Mouse (Mus musculus) MEL (cell line): ENCODE data around the gene Tppp. TPM values are rescaled to one million over a fixed set of nuclear protein-coding genes. Genes with fewer than 3 reads are reported as not detected.

Source experiments
- DNase-seq: peaks from one replicate; pipeline ENCODE4 v3.0.0; 2011; ENCODE audit warnings: low read depth, low spot score
- H3K27ac ChIP-seq: 2 replicates; pipeline ENCODE4 v1.5.1; 2012; ENCODE audit warnings: low read depth, mild to moderate bottlenecking, control low read depth, low read length, moderate library complexity; ENCODE audit not compliant: control insufficient read depth
- H3K27me3 ChIP-seq, 2 experiments: fragments of 150-350 bp in 1 of 2; sonication (generic) in 1 of 2; 2 replicates each; pipeline ENCODE4 v1.6.1; 2012; ENCODE audit warnings: low read length in 2 of 2, mild to moderate bottlenecking in 2 of 2, improper control_type of control experiment in 1 of 2, moderate library complexity in 1 of 2; ENCODE audit not compliant: insufficient read depth in 2 of 2, control insufficient read depth in 1 of 2
- H3K36me3 ChIP-seq, 2 experiments: 2 replicates each; pipeline ENCODE4 v1.6.1; 2012 to 2014; ENCODE audit warnings: low read length in 2 of 2, improper control_type of control experiment in 1 of 2, inconsistent platforms in 1 of 2, mild to moderate bottlenecking in 1 of 2; ENCODE audit not compliant: insufficient read depth in 2 of 2, control insufficient read depth in 1 of 2
- H3K4me1 ChIP-seq, 2 experiments: fragments of 150-350 bp in 1 of 2; sonication (generic) in 1 of 2; 2 replicates each; pipeline ENCODE4 v1.6.1; 2012; ENCODE audit warnings: low read length in 2 of 2, improper control_type of control experiment in 1 of 2, mild to moderate bottlenecking in 1 of 2; ENCODE audit not compliant: insufficient read depth in 2 of 2, control insufficient read depth in 1 of 2
- H3K4me3 ChIP-seq, 2 experiments: fragments of 150-350 bp in 1 of 2; sonication (generic) in 1 of 2; 2 replicates each; pipeline ENCODE4 v1.5.1; 2012; ENCODE audit warnings: low read depth in 2 of 2, low read length in 2 of 2, mild to moderate bottlenecking in 2 of 2, moderate library complexity in 2 of 2, control low read depth in 1 of 2, improper control_type of control experiment in 1 of 2; ENCODE audit not compliant: control insufficient read depth in 1 of 2, insufficient read depth in 1 of 2
- H3K79me2 ChIP-seq: 2 replicates; pipeline ENCODE4 v1.6.1; 2012; ENCODE audit warnings: mild to moderate bottlenecking, low read length, moderate library complexity; ENCODE audit not compliant: control insufficient read depth, poor library complexity, insufficient read depth
- H3K9ac ChIP-seq: 2 replicates; pipeline ENCODE4 v1.6.1; 2012; ENCODE audit warnings: low read depth, mild to moderate bottlenecking, control low read depth, low read length, moderate library complexity; ENCODE audit not compliant: control insufficient read depth, poor library complexity, severe bottlenecking
- H3K9me3 ChIP-seq: fragments of 150-350 bp; sonication (generic); replicated peaks from 2 replicates; pipeline ENCODE4 v1.6.1; 2012; ENCODE audit warnings: mild to moderate bottlenecking, low read length, improper control_type of control experiment, moderate library complexity; ENCODE audit not compliant: insufficient read depth
- BHLHE40 ChIP-seq: IDR thresholded peaks from 2 replicates; pipeline ENCODE4 v1.6.1; 2012; ENCODE audit warnings: low read depth, mild to moderate bottlenecking, inconsistent platforms, low read length, improper control_type of control experiment, borderline replicate concordance
- CHD1 ChIP-seq: IDR thresholded peaks from 2 replicates; pipeline ENCODE4 v1.6.1; 2012; ENCODE audit warnings: low read depth, mild to moderate bottlenecking, inconsistent platforms, low read length, improper control_type of control experiment
- CHD2 ChIP-seq: IDR thresholded peaks from 2 replicates; pipeline ENCODE4 v1.6.1; 2011; ENCODE audit warnings: low read length, improper control_type of control experiment
- CTCF ChIP-seq, 3 experiments: IDR thresholded peaks in 2 of 3; conservative IDR thresholded peaks in 1 of 3; 2 replicates each; pipeline ENCODE4 v1.5.1; 2011 to 2012; ENCODE audit warnings: low read length in 3 of 3, low read depth in 2 of 3, mild to moderate bottlenecking in 2 of 3, improper control_type of control experiment in 1 of 3, inconsistent platforms in 1 of 3, mixed read lengths in 1 of 3, moderate library complexity in 1 of 3; ENCODE audit not compliant: control insufficient read depth in 1 of 3, insufficient read depth in 1 of 3, poor library complexity in 1 of 3, severe bottlenecking in 1 of 3
- E2F4 ChIP-seq: IDR thresholded peaks from 2 replicates; pipeline ENCODE4 v1.6.1; 2011; ENCODE audit warnings: low read depth, low read length, improper control_type of control experiment, borderline replicate concordance
- EP300 ChIP-seq, 2 experiments: IDR thresholded peaks; 2 replicates each; pipeline ENCODE4 v1.6.1; 2011; ENCODE audit warnings: improper control_type of control experiment in 2 of 2, low read length in 2 of 2, low read depth in 1 of 2, mild to moderate bottlenecking in 1 of 2
- ETS1 ChIP-seq: IDR thresholded peaks from 2 replicates; pipeline ENCODE4 v1.6.1; 2012; ENCODE audit warnings: low read depth, mild to moderate bottlenecking, inconsistent platforms, low read length, improper control_type of control experiment, moderate library complexity
- GABPA ChIP-seq: IDR thresholded peaks from 2 replicates; pipeline ENCODE4 v1.6.1; 2012; ENCODE audit warnings: low read depth, mild to moderate bottlenecking, inconsistent platforms, low read length, improper control_type of control experiment, moderate library complexity
- GATA1 ChIP-seq: IDR thresholded peaks from 2 replicates; pipeline ENCODE4 v1.6.1; 2011; ENCODE audit warnings: low read depth, low read length, improper control_type of control experiment
- HCFC1 ChIP-seq: IDR thresholded peaks from 2 replicates; pipeline ENCODE4 v1.6.1; 2012; ENCODE audit warnings: low read depth, mild to moderate bottlenecking, inconsistent platforms, low read length, improper control_type of control experiment, moderate library complexity
- JUND ChIP-seq: IDR thresholded peaks from 2 replicates; pipeline ENCODE4 v1.6.1; 2011; ENCODE audit warnings: low read depth, mild to moderate bottlenecking, improper control_type of control experiment, low read length
- KAT2A ChIP-seq: conservative IDR thresholded peaks from 2 replicates; pipeline ENCODE4 v1.6.1; 2012; ENCODE audit warnings: low read depth, low read length, improper control_type of control experiment, inconsistent platforms
- MAFK ChIP-seq: IDR thresholded peaks from 2 replicates; pipeline ENCODE4 v1.6.1; 2011; ENCODE audit warnings: low read depth, mild to moderate bottlenecking, low read length, improper control_type of control experiment, borderline replicate concordance
- MAX ChIP-seq: IDR thresholded peaks from 2 replicates; pipeline ENCODE4 v1.6.1; 2011; ENCODE audit warnings: low read length, improper control_type of control experiment
- MAZ ChIP-seq: IDR thresholded peaks from 2 replicates; pipeline ENCODE4 v1.6.1; 2012; ENCODE audit warnings: low read depth, mild to moderate bottlenecking, inconsistent platforms, low read length, improper control_type of control experiment
- MEF2A ChIP-seq: IDR thresholded peaks from 2 replicates; pipeline ENCODE4 v1.6.1; 2014; ENCODE audit warnings: low read depth, mild to moderate bottlenecking, inconsistent platforms, low read length, improper control_type of control experiment; ENCODE audit not compliant: poor library complexity, insufficient replicate concordance, severe bottlenecking; ENCODE audit errors: extremely low read depth
- MXI1 ChIP-seq: IDR thresholded peaks from 2 replicates; pipeline ENCODE4 v1.6.1; 2011; ENCODE audit warnings: mild to moderate bottlenecking, low read depth, low read length, improper control_type of control experiment
- MYB ChIP-seq: IDR thresholded peaks from 2 replicates; pipeline ENCODE4 v1.6.1; 2011; ENCODE audit warnings: mild to moderate bottlenecking, low read depth, low read length, improper control_type of control experiment
- MYC ChIP-seq: IDR thresholded peaks from 2 replicates; pipeline ENCODE4 v1.6.1; 2011; ENCODE audit warnings: low read depth, mild to moderate bottlenecking, low read length, improper control_type of control experiment, moderate library complexity
- NELFE ChIP-seq: IDR thresholded peaks from 2 replicates; pipeline ENCODE4 v1.6.1; 2011; ENCODE audit warnings: low read depth, low read length, improper control_type of control experiment
- NRF1 ChIP-seq: IDR thresholded peaks from 2 replicates; pipeline ENCODE4 v1.6.1; 2014; ENCODE audit warnings: low read depth, mild to moderate bottlenecking, inconsistent platforms, low read length, improper control_type of control experiment, moderate library complexity; ENCODE audit not compliant: poor library complexity, insufficient read depth, severe bottlenecking
- POLR2A ChIP-seq, 2 experiments: IDR thresholded peaks; 2 replicates each; pipeline ENCODE4 v1.6.1; 2011 to 2012; ENCODE audit warnings: low read length in 2 of 2, mild to moderate bottlenecking in 2 of 2, control low read depth in 1 of 2, improper control_type of control experiment in 1 of 2, low read depth in 1 of 2, moderate library complexity in 1 of 2; ENCODE audit not compliant: control insufficient read depth in 1 of 2, insufficient read depth in 1 of 2, poor library complexity in 1 of 2
- POLR2AphosphoS2 ChIP-seq: IDR thresholded peaks from 2 replicates; pipeline ENCODE4 v1.6.1; 2011; ENCODE audit warnings: low read length, improper control_type of control experiment
- RCOR1 ChIP-seq: IDR thresholded peaks from 2 replicates; pipeline ENCODE4 v1.6.1; 2012; ENCODE audit warnings: low read depth, mild to moderate bottlenecking, inconsistent platforms, low read length, improper control_type of control experiment
- SIN3A ChIP-seq: IDR thresholded peaks from 2 replicates; pipeline ENCODE4 v1.6.1; 2012; ENCODE audit warnings: low read length, improper control_type of control experiment, inconsistent platforms
- SMC3 ChIP-seq: IDR thresholded peaks from 2 replicates; pipeline ENCODE4 v1.6.1; 2011; ENCODE audit warnings: low read depth, low read length, improper control_type of control experiment
- TAL1 ChIP-seq: IDR thresholded peaks from 2 replicates; pipeline ENCODE4 v1.6.1; 2012; ENCODE audit warnings: mild to moderate bottlenecking, inconsistent platforms, low read length, moderate library complexity, mixed read lengths
- TBP ChIP-seq: IDR thresholded peaks from 2 replicates; pipeline ENCODE4 v1.8.0; 2011; ENCODE audit warnings: low read depth, low read length, improper control_type of control experiment
- TCF12 ChIP-seq: IDR thresholded peaks from 2 replicates; pipeline ENCODE4 v1.6.1; 2014; ENCODE audit warnings: low read depth, mild to moderate bottlenecking, inconsistent platforms, low read length, improper control_type of control experiment, moderate library complexity
- UBTF ChIP-seq: IDR thresholded peaks from 2 replicates; pipeline ENCODE4 v1.6.1; 2012; ENCODE audit warnings: low read depth, mild to moderate bottlenecking, inconsistent platforms, low read length, improper control_type of control experiment, moderate library complexity, borderline replicate concordance; ENCODE audit not compliant: insufficient read depth
- USF1 ChIP-seq: IDR thresholded peaks from 2 replicates; pipeline ENCODE4 v1.6.1; 2014; ENCODE audit warnings: low read depth, mild to moderate bottlenecking, inconsistent platforms, low read length, improper control_type of control experiment, moderate library complexity
- USF2 ChIP-seq, 2 experiments: IDR thresholded peaks; 2 replicates each; pipeline ENCODE4 v1.6.1; 2011 to 2012; ENCODE audit warnings: improper control_type of control experiment in 2 of 2, low read length in 2 of 2, borderline replicate concordance in 1 of 2, inconsistent platforms in 1 of 2, low read depth in 1 of 2, mild to moderate bottlenecking in 1 of 2; ENCODE audit not compliant: insufficient read depth in 1 of 2
- ZC3H11A ChIP-seq: IDR thresholded peaks from 2 replicates; pipeline ENCODE4 v1.6.1; 2012; ENCODE audit warnings: low read depth, mild to moderate bottlenecking, inconsistent platforms, low read length, improper control_type of control experiment
- ZKSCAN1 ChIP-seq: IDR thresholded peaks from 2 replicates; pipeline ENCODE4 v1.6.1; 2012; ENCODE audit warnings: low read depth, mild to moderate bottlenecking, inconsistent platforms, low read length, improper control_type of control experiment, moderate library complexity
- ZMIZ1 ChIP-seq: IDR thresholded peaks from 2 replicates; pipeline ENCODE4 v1.6.1; 2012; ENCODE audit warnings: low read depth, mild to moderate bottlenecking, inconsistent platforms, low read length, improper control_type of control experiment, moderate library complexity
- ZNF384 ChIP-seq: IDR thresholded peaks from 2 replicates; pipeline ENCODE4 v1.6.1; 2012; ENCODE audit warnings: low read depth, mild to moderate bottlenecking, inconsistent platforms, low read length, improper control_type of control experiment
- polyA plus RNA-seq, 2 experiments: library from polyadenylated mRNA; stranded (reverse) in 1 of 2; unstranded in 1 of 2; fragments of >175 nt in 1 of 2; fragments of >200 nt in 1 of 2; gene quantifications; 2 replicates each; pipeline versions ENCODE4 v1.2.1 to v1.2.4; 2012; ENCODE audit warnings: low replicate concordance in 2 of 2, low read depth in 1 of 2; ENCODE audit not compliant: insufficient read length in 2 of 2, insufficient read depth in 1 of 2, missing spikeins in 1 of 2
- total RNA-seq: library from RNA; depleted of rRNA; stranded (reverse); fragments of 300-350 nt; gene quantifications from 2 replicates; pipeline ENCODE4 v1.2.3, GENCODE M21; 2012

The Tppp gene
- total and polyA plus RNA-seq, 3 experiments: 0.04 TPM; not detected in 2

DNA sequence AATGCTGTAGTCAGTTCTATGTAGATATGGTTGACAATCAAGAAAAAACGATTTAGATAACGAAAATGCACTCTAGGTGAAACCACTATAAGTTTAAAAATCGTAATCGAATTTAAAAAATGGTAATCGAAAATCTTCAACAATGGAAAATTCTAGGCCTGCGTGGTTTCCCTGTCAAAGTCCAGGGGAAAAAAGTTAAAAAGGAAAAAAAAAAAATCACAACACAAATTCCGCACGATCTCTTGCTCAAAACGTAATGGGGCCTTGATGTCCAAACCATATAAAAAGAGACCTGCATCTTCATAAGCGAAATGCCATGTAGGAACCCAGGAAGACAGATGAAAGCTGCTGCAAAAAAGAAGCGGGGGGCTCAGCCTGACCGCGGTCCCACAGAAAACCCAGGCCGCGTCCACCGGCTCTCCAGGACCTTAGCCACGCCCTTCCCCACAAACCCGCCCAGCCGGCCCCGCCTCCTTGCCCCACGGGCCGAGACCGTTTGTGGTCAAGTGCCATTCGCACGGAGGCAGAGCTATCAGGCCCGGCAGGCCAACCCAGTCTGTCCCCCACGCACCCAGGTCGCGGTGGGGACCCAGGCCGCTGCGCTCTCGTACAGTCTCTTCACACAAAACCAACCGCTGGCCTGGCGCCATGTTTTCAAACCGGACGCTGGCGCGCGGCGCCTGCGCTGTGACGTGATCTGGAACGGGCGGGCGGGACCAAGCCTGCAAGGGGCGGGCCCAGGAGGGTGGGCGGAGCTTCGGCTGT is 52.6 kb downstream of the Tppp start, which contains the start of gene Cep72:
Gene Cep72, minus strand, starts transcription at position 687 of the 765 bp plus-strand sequence.
- peak; percentile 93 for DNase-seq
- peaks cover 2% of the 10 kb centered on the region; the same call in 1 of the 2 replicates for H3K79me2 ChIP-seq
- TF ChIP-seq MYB (no peak), ZNF384 (peak; percentile 62), UBTF (no peak), MXI1 (peak; percentile 45; the same call in 1 of the 2 replicates), NELFE (peak; percentile 72), POLR2A (IDR thresholded peaks at IDR 0.05; ENCODE audit: control insufficient read depth in 1 of 2, insufficient read depth in 1 of 2, low read depth in 1 of 2, low read length in 2 of 2, poor library complexity in 1 of 2) (peak; percentile 60 to 70; a peak in 3 of 4 replicates), MAFK (no peak), CHD1 (no peak), ZMIZ1 (no peak), CTCF (IDR thresholded peaks at IDR 0.05 in 2 of 3, conservative IDR thresholded peaks at IDR 0.05 in 1 of 3; ENCODE audit: control insufficient read depth in 1 of 3, insufficient read depth in 1 of 3, low read depth in 2 of 3, low read length in 3 of 3, poor library complexity in 1 of 3, severe bottlenecking in 1 of 3) (no peak), MEF2A (no peak), MYC (no peak), TCF12 (no peak), GATA1 (no peak), TAL1 (no peak), USF1 (no peak), E2F4 (no peak), MAZ (no peak), CHD2 (no peak), TBP (no peak), BHLHE40 (no peak), JUND (no peak), SIN3A (peak; percentile 47), EP300 (IDR thresholded peaks at IDR 0.05; ENCODE audit: low read depth in 1 of 2, low read length in 2 of 2) (no peak), ZC3H11A (no peak), NRF1 (peak; percentile 82), GABPA (no peak), HCFC1 (peak; percentile 73; the same call in 1 of the 2 replicates), ZKSCAN1 (no peak), RCOR1 (no peak), KAT2A (no peak), POLR2AphosphoS2 (no peak), MAX (no peak), SMC3 (no peak), ETS1 (no peak), USF2 (IDR thresholded peaks at IDR 0.05; ENCODE audit: borderline replicate concordance in 1 of 2, insufficient read depth in 1 of 2, low read depth in 1 of 2, low read length in 2 of 2) (no peak)

More for the DNA sequence above, 52.6 kb downstream of the Tppp start, which contains the start of gene Cep72:
- Histone ChIP-seq H3K4me1 (no peaks in the 10 kb centered on the region), H3K27me3 (no peaks in the 10 kb centered on the region), H3K9ac (peak within 1 kb of the TSS; percentile 98), H3K9me3 (no peaks in the 10 kb centered on the region), H3K36me3 (peaks cover 0 to 4% of the 10 kb centered on the region in 2 experiments; a peak in 2 of 4 replicates), H3K27ac (peak within 1 kb of the TSS; percentile 78), H3K4me3 (peak within 1 kb of the TSS; percentile 75 to 98)
